Mouse (Mus musculus) liver (tissue): ENCODE measurements around the gene Il6ra.
A peak's percentile ranks its signal among the peaks of the same experiment; 100 is the strongest.

Experiments used
- DNase-seq: peaks from one replicate; pipeline ENCODE4 v3.0.0-alpha.2; 2020; ENCODE audit warnings: mixed read lengths

The Il6ra gene

DNA sequence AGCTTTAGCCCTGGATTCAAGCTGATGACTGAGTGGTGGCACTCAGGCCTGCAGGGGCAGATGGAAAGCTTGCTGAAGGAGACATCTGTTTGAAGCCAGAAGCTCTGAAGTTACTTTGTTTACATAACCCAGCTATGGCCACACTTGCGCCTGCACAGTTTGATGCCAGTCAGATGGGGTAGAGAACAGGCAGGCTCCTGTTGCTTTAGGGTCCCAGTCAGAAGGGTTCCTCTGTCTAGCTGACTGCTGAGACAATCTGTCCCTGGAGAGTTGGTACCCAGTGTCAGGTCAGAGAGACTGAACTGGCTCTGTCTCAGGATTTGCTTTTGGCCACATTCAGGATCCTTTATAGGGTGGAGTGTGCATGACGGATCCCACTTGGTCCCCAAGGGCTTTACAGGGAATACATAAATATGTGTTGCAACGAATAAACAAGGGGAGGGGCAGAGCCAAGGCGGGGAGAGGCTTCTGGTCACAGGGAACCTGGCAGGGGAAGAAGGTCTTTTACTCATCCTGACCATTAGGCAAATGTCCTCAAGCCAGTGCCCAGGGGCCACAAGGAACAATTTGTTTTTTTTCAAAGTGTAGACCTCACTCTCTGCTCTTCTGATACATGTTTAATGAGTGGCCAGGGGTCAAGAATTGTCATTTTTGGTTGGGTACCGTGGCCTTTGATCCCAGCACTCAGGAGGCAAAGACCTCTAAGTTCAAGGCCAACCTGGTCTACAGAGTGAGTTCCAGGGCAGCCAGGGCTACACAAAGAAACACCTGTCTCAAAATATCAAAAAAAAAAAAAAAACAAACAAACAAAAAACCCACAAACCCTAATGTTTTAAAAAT lies 3.1 kb downstream of the Il6ra start:
- no peak for DNase-seq

DNA sequence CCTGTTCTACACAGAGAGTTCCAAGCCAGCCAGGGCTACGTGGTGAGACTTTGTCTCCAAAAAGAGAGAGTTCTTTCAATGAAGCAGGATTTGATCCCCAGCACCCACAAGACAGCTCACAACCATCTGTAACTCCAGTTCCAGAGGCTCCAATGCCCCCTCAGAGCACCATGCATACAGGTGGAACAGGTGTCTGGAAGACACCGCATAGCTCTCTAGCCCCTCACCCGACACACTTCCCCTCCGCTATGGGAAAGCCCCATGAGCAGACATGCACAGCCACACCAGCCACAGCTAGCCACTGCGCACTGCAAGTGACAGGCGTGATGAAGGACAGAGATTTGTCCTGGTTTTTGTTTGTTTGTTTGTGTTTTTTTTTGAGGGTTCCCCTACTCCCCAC lies 4.2 kb downstream of the Il6ra start:
- no peak for DNase-seq

DNA sequence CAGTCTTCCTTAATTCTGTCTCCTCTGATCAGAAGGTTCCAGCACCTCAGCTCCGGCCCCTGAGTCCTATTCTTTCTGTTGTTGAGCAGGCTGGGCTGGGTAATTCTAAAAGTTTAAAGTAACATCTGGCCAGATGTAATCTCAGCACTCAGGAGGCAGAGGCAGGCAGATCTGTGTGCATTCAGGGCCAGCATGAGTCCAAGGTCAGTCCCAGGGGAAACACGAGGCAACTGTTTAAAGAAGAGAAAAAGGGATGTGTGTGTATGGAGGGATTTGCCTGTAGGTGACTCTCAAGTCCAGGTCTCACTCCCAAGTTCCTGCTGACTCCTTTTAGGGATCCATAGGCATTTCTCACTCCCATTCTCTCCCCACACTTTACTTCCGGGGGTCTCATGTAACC lies 5.2 kb downstream of the Il6ra start:
- DNase-seq, result no peak

DNA sequence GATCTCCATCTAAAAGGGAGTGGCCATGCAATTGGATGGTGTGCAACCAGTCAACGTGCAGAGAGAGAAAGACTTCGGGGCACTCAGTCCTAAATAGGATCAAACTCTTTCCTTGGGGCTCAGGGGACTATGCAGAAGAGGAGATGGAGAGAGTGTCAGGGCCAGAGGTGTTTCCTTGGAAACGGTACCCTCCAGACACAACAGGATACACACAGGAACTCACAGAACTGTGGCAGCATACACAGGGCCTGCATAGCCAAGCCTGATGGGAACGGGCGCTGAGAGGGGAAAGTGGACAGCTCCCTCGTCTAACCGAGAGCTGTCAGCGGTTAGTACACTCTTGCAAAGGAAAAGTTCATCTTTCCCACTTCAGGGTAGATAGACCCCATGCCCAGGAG lies 13.5 kb downstream of the Il6ra start:
- no peak for DNase-seq

DNA sequence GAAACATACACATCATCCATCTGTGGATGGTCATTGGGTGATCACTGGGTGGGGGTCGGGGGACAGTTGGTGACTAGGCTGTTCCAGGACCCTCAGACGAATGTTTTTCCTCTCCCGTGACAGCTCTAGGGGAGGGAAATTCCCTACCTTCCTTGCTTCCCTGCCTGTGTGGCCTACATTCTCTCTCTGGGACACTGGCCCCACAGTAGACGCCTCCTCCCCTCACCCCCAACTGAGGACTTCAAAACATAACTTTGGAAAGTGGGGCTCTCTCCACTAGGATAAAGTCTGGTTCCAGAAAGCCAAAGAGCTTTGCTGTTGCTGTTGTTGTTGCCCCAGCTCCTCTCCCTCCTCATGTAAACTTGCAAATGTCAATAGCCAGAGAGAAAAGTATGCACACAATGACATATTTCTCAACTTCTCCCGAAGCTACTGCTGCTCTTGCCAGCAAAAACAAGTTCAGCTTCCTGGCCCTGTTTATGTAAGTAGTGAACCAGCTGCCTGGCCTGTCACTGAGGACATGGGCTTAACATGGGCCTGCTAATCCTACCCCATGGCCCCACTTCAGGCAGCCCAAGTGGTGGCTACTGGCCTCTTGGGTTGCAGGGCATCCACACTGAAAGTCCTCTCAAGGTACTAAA lies 14.0 kb downstream of the Il6ra start:
- no peak for DNase-seq

DNA sequence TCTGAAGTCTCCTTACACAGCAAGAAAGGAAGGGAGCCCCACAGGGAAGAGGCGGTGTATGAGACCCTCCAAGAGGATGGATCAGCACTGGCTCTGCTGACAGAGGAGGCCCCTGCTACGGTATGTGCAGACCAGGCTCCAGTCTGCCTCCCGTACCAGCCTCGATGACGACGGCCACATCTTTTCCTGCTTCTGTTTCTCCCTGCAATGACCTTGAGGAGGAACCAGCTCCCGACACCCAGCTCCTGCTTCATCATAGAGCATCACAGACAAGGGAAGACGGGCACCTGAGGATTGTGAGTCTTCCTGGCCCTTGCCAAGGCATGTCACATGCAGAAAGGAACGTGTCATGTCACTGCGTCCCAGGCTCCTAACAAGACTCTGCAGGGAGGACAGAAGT lies 15.0 kb downstream of the Il6ra start:
- DNase-seq, result no peak

DNA sequence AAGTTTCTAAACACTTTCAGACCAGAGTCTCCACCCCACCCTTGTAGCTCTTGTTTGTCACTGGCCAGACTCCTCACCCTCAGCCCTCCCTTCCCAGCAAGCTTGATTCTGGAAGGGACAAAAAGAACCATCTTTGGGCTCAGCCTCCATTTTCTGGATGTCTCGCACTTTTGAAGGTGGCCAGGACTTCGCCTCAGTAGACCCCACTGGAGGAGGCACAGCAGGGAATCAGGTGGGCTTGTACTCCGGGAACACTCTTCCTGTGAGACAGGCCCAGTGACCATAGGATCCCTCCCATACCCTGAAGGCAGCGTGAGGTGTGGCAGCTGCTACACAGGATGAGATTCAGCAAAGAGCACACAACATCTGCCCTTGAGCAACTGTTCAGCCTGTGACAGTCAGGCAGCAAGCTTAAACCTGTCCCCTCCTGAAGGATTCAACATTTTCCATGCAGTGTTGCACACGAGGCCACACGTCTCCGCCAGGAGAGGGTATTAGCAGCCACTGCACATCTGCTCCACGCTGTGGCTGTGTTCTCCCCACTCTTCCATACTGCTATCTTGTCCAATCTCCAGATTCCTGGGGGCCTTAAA lies 15.7 kb downstream of the Il6ra start:
- no peak for DNase-seq

DNA sequence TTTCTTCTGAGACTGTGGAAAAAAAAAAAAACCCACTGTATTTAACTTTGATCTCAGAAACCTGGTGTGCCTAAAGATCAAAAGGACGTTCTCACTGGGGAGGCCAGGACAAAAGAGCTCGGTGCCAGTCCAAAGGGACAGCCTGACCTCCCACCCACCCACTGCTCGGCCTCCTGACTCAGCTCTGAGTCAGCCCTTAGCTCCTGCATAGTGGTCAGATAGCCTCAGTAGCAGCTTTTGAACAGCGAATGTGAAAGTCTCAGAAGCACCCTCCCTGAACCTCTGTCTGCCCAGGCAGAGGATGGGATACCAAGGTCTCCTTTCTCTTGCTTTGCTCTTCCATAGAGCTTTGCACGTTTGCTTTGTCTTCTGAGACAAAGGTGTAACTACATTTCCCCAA lies 16.4 kb downstream of the Il6ra start:
- no peak for DNase-seq

DNA sequence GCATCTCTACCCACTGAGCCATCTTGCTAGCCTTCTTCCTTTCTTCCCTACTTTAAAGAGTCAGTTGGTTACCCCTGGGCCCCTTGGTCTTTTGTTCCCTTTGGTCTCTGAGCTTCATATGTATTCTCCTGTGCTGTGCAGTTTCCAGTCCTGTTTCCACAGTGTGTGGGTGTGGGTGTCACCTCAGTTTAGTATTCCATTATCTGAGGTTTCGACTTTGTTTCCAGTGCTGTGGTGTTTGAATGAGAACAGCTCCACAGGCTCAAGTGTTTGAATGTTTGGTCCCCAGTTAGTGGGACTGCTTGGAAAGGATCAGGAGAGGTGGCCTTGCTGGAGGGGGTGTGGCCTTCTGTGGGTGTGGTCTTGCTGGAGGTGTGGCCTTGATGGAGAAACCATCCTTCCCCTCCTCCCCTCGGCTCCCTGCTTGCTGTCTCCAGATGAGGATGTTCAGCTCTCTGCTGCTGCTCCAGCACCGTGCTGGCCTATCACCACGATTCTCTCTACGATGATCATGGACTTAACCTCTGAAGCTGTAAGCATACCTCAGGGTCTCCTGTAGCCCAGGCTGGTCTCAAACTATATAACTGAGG lies 20.4 kb downstream of the Il6ra start:
- peak; percentile 52 for DNase-seq

DNA sequence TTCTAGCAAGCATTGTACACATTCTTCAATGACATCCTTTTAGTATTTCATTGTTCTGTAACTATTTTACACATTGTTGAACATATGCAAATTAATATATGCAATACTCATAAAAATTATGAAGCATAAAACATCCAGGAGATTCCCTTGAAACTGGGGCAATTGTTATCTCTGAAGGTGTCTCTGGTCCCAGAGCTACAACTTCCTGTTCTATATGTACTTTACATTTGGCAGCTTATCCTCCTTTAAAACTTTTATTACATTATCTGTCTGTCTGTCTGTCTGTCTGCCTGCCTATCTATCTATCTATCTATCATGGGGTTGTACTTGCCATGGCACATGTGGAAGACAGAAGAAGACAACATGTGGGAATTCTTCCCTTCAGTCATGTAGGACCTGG lies 21.3 kb downstream of the Il6ra start:
- DNase-seq, result no peak

DNA sequence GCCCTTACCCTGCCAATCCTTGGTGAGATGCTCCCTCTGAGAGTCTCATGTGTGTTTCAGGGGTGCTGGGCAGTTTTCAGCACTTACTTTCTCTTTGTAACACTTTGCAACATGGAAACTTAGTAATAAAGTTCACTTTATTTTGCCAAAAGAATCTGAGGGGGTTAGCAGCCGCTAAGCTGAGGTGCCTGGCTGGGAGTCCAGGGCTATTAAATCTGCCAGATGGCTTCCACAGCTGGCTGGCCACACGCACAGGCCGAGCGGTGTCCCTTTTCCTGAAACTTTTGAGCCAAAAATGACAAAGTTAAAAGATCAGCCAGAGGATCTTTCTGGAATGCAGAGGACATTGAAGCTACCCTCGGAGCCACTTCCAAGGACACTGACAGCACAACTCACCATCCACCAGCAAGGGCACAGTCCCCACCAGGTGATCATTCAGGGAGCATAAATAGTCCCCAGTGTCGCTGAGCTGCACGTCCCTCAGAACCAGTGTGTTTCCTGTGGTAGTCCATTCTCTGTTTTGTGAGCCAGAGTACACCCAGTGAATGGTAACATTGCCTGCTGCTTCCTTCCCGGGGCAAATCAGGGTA lies 23.1 kb downstream of the Il6ra start:
- no peak for DNase-seq

DNA sequence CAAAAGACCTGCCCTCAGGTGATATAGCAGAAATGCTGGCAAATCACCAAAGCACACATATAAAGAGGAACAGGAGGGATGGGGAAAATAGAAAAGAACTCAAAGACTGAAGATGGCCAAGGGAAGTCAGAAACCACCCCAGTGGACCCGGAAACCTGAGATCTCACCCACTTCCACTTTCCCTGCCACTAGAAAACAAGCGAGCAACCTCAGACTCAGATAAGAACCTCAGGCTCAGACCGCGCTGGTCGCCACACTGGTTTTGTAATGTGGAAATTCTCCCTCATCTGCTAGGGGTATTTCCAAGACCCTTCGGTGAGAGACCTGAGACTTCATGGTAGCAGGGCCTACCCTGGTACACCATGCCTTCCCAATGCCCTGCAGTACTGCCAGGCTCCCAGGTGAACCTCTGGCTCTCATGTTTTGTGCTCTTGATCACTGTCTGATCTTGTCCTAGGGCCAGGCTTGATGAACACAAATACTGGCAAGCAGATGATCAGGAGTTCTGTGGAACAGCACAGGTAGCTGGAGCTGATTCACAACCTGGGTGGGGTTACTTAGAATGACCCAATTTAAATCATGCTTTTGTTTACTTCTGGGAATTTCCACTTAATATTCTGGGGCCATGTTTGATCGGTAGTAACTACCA lies 25.3 kb downstream of the Il6ra start:
- DNase-seq, result no peak

DNA sequence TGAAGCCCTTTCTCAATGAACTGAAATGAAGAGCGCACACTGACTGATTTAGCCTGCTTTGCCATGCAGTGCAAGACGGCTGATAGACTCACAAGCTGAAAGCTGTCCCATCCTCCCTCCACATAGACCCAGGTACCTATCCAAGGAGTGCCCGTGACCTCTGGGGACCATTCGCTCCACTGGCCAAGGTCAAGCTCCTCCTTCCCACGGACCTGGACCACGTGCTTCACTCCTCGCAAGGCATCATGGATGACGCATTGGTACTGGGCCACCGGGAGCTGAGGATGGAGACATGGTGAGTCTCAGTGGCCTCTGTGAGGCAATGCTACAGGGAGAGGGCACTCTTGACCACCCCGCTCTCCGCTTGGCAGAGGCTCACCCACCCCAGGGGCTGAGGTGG lies 27.2 kb downstream of the Il6ra start:
- no peak for DNase-seq

DNA sequence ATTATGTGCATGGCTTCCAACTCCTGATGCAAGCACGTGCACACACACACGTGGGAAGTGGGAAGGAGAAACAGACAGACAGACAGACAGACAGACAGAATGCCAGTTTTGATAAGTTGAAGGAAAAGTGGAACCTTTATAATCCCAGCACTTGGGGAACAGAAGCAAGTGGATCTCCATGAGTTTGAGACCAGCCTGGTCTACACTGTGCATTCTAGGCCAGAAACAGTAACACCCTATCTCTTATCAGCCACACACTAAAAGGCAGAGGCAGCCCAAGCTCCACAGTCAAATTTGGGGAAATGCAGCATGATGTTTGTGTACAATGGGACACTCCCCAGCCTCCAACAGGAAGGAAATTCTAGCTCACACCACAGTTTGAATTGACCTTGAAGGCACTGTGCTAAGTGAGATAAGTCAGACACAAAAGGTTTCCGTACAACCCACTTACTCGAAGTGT lies 29.4 kb downstream of the Il6ra start:
- peak; percentile 37 for DNase-seq

DNA sequence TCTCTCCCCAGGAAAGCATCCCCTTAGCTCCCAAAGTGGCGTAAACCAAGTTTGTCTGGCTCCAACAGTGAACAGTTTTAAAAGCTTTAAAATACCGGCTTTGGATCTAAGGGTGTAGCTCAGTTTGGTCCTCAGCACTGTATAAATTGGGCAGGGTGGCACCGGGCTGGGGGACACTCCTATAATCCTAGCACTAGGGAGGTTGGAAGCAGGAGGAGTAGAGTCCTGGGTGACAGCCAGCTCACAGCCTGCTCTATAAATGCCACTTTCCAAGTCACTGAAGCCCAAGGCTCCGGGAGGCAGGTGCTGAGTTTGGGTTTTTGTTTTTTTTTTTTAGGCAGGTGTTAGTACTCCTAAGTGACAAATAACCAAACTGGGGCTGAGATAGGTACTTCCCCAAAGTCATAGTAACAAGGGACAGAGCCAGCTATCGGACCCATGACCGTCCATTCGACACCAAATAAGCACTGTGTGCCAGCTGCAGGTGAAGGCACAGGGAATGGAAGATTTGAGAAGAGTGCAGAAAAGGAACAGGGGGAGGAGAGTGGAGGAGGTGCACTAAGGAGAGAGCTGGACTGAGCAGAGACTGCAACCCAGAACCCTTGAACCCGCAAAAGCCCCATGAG lies 30.3 kb downstream of the Il6ra start:
- DNase-seq, result no peak

DNA sequence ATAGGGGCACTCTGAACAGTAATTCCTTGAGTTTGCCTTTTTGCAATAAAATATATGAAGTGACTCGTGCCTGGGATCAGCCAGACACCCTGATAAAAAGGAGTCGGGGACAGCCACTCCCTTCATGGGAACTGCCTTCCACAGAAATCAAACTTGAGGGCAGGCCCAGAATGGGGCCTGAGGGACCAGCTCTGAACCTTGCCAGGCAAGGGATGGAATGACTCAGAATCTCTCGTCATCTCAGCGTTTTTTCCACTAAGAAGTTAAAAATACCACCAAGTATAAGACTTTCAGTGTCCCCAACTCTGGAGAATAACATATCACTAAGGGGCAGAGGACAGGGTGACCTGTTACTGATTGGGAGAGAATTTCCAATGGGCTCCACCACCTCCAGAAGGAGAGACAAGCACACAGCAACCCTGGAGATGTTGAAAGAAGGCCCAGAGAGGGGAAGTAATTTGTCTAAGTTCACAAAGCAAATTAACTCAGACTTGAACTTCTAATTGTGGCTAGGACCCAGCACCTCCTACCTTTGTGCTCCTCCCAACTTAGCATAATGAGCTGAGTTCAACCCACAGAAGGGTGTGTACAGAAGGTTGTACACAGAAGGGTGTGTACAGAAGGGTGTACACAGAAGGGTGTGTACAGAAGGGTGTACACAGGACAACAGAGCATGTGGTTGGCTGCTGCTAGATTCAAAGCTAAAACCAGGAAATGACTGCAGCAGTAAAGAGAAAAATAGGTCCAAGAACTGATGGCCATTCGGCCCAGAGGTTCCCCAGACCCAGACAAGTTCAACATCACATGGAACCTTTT lies 32.8 kb downstream of the Il6ra start:
- peak; percentile 82 for DNase-seq

DNA sequence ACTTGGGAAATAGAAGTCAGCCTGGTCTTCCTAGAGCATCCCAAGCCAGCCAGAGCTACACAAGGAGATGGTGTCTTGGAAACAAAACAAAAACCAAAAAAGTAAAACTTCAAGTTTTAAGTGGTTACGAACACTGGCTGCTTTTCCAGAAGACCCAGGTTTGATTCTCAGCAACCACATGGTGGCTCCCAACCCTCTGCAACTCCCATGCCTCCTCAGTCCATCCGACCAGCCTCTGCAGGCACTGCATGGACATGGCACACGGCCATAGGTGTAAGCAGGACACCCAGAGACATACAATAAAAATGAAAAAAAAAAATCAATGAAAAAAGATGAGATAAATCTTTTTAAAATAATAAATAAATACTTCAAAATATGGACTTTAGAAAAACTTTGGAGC lies 33.7 kb downstream of the Il6ra start:
- DNase-seq, result no peak

DNA sequence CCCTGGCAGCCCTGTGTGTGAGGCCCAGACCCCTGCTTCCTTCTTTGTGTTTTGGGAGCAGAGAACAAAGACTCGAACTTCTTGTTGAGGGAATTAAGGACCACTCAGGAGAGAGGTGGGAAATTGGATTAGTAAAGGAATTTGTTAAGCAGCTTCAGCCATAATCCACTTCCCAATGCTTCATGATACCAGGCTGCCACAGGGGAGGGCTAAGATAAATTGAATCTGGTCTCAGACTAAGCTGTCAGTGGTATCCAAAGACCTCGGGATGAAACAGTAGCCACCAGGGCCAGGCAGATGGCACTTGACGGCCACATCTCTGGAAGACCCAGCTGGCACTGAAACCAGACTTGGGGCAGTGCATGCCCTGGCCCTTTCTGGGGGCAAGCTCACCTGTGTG lies 34.5 kb downstream of the Il6ra start:
- DNase-seq, result no peak

DNA sequence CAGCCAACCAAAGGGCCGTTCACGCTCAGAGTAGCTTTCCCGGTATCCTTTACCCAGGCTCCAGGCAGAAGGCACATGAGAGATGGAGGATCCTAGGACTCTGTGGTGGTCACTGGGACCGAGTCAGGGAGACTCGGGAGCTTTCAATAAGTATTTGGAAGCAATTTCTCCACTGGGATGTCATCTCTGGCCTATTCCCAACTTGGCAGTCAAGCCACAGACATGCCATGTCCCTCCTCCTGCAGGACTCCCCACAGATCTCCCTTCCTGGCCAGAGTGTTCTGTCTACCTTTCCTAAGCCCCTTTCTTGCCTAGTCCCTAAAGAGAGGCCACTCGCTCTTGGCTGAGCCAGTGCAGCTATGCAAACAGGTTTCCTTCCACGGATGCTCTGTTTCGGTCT lies 35.9 kb downstream of the Il6ra start:
- DNase-seq, result no peak

DNA sequence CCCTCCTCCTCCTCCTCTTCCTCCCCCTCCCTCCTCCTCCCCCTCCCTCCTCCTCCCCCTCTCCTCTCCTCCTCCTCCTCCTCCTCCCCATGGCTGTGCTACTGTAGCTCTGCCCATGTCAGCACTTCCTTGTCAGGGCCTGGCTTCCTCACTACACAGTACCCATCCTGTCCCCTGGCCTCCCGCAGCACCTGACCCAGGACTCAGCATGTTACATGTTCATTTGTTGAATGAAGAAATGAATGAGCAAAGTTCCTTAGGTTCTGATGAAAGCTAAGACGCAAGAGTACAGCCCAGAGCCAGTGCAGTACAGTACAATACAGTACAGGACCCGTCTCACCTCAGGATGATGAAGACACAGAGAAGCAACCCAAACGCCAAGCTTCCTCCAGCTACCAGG lies 36.5 kb downstream of the Il6ra start:
- DNase-seq, result no peak

DNA sequence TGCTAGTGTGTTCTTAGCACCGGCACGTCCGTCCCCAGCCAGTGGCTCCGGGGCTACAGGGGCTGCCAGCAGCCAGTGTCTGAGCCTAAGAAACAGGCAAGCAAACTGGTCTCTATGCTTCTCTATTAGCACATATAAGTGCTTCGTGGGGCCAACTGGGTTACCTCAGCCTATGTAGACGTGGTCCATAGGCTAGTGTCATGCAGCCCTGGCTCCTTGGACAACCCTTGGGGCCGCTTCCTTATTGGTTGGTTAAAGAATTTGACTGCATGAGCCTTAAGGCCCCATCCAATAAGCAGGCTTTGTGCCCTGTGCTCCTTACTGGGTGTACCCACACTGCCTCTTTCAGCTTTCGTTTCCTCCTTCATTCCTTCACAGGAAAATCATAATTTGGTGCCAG lies 37.2 kb downstream of the Il6ra start:
- DNase-seq, result no peak

DNA sequence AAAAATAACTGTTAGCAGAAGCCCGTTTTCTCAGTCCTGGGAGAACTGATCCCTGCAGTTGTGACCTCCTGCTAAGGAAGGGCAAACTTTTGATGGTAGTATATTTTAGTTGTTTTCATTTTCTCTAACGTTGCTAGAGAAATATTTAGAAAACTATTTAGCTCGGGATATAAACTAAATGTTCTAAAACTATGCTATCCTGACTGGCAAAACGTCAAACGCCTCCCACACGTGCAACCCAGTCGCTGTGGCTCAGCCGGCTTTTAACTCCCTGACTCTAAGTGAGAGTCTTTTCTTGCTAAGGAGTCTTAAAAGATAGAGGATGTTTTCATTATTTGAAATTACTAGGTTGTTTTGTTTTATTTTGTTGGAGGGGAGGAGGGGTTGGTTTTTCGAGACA lies 38.0 kb downstream of the Il6ra start:
- DNase-seq, result no peak
